Mouse (Mus musculus) midbrain, embryonic 15.5 days (tissue): ENCODE measurements around the gene Rnf167. TPM values are rescaled to one million over a fixed set of nuclear protein-coding genes. Genes with fewer than 3 reads are reported as not detected.

Experiments used
- ATAC-seq: fragments of 200-750 bp; cut with Nextera tagmentation; replicated peaks from 2 replicates; pipeline ENCODE4 v1.8.0; 2017; ENCODE audit warnings: moderate TSS enrichment
- H3K27ac ChIP-seq: fragments of 300-500 bp; sonication (generic); 2 replicates; pipeline ENCODE4 v1.5.1; 2015; ENCODE audit warnings: mild to moderate bottlenecking, inconsistent platforms
- H3K27me3 ChIP-seq: fragments of 300-500 bp; sonication (generic); replicated peaks from 2 replicates; pipeline ENCODE4 v1.6.1; 2015; ENCODE audit warnings: inconsistent platforms
- H3K36me3 ChIP-seq: fragments of 300-500 bp; sonication (generic); replicated peaks from 2 replicates; pipeline ENCODE4 v1.6.1; 2015; ENCODE audit warnings: inconsistent platforms
- H3K4me1 ChIP-seq: fragments of 300-500 bp; sonication (generic); 2 replicates; pipeline ENCODE4 v1.6.1; 2015; ENCODE audit warnings: inconsistent platforms
- H3K4me2 ChIP-seq: fragments of 300-500 bp; sonication (generic); 2 replicates; pipeline ENCODE4 v1.6.1; 2015; ENCODE audit warnings: inconsistent platforms, mild to moderate bottlenecking, moderate library complexity
- H3K4me3 ChIP-seq: fragments of 300-500 bp; sonication (generic); 2 replicates; pipeline ENCODE4 v1.5.1; 2015; ENCODE audit warnings: mild to moderate bottlenecking, inconsistent platforms
- H3K9ac ChIP-seq: fragments of 300-500 bp; sonication (generic); 2 replicates; pipeline ENCODE4 v1.6.1; 2015; ENCODE audit warnings: mild to moderate bottlenecking, inconsistent platforms
- H3K9me3 ChIP-seq: fragments of 300-500 bp; sonication (generic); 2 replicates; pipeline ENCODE4 v1.6.1; 2016; ENCODE audit warnings: inconsistent platforms
- WGBS: fragments of 180-500 bp; shearing (Covaris S2); methylation state at CpG from one replicate; pipeline ENCODE4 v1.1.7; 2015; ENCODE audit warnings: mixed read lengths; 5-methylcytosine and 5-hydroxymethylcytosine counted together
- polyA plus RNA-seq: library from polyadenylated mRNA; unstranded; fragments of >200 nt; fragmentation: Nextera tagmentation; extraction: Ambion mirVana; gene quantifications from 2 replicates; pipeline ENCODE4 v1.2.1, GENCODE M21; 2015

Gene Rnf167
- polyA plus RNA-seq, 1 experiment from 2014 or later, result 114 TPM

DNA sequence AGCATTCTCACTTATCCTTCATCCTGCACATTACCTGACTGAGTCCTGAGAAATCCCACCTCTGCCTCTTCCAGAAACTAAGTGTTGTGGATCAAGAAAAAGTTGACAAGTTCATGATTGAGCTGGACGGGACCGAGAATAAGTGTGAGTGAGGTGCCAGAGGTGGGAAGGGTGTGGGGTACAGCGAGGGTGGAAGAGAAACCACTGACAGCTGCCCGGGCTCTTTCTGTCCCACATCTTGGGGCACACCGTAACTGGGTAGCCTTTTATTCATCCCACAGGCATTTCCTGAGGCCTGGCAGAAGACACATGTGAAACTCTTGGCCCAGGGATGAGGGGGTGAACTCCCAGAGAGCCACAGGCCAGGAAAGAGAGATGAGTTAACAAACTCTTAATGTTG is 11.5 kb downstream of the Rnf167 start:
- no peak overlapping the region for H3K4me2 ChIP-seq
- no peak overlapping the region for H3K4me3 ChIP-seq
- no peak overlapping the region for H3K27ac ChIP-seq
- no peak overlapping the region for H3K9ac ChIP-seq
- ATAC-seq, result no peak
- H3K4me1 ChIP-seq, result peaks cover 17% of the 10 kb centered on the region
- no peaks in the 10 kb centered on the region for H3K9me3 ChIP-seq
- peaks cover 13% of the 10 kb centered on the region; the same call in 1 of the 2 replicates for H3K36me3 ChIP-seq
- WGBS, result 92% methylated on average over 5 of the region's 5 CpGs
- 0 out of 2 replicates have a peak, but pooled peaks cover 2% of the 10 kb centered on the region for H3K27me3 ChIP-seq

DNA sequence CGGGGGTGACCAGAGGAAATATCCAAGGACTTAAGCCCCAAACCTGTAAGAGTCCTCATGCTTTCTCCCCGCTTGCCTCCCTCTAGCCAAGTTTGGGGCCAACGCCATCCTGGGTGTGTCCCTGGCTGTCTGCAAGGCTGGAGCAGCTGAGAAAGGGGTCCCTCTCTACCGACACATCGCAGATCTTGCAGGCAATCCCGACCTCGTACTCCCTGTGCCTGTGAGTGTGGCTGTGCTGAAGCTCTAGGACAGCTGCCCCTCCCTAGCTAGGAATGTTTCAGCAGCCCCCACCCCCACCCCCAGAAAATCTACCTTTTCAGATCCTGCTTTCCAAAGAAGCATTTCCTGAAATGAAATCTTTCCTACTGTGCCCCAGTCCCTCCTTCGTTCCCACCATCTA is 11.9 kb downstream of the Rnf167 start:
- Histone ChIP-seq H3K9me3 (no peaks in the 10 kb centered on the region), H3K27ac (no peak overlapping the region), H3K27me3 (0 out of 2 replicates have a peak, but pooled peaks cover 2% of the 10 kb centered on the region), H3K4me1 (peaks cover 17% of the 10 kb centered on the region), H3K9ac (no peak overlapping the region), H3K4me2 (no peak overlapping the region), H3K36me3 (peaks cover 17% of the 10 kb centered on the region), H3K4me3 (no peak overlapping the region)
- ATAC-seq, result no peak
- whole genome bisulfite sequencing, result 82% methylated on average over 8 of the region's 8 CpGs

DNA sequence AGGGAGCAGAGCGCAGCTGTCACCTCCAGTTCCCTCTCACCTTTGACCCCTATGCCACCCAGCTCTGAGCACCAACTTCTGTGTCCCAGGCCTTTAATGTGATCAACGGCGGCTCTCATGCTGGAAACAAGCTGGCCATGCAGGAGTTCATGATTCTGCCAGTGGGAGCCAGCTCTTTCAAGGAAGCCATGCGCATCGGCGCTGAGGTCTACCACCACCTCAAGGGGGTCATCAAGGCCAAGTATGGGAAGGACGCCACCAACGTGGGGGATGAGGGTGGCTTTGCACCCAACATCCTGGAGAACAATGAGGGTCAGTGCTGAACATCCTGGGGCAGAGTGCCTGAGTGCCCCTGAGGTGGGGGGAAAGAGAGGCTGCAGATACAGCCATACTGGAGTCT is 13.5 kb downstream of the Rnf167 start:
- Histone ChIP-seq H3K27me3 (0 out of 2 replicates have a peak, but pooled peaks cover 2% of the 10 kb centered on the region), H3K9me3 (no peaks in the 10 kb centered on the region), H3K4me2 (no peak overlapping the region), H3K9ac (no peak overlapping the region), H3K4me3 (no peak overlapping the region), H3K36me3 (peaks cover 29% of the 10 kb centered on the region), H3K27ac (no peak overlapping the region), H3K4me1 (peaks cover 11% of the 10 kb centered on the region)
- 92% methylated on average over 8 of the region's 8 CpGs for WGBS
- no peak for ATAC-seq

DNA sequence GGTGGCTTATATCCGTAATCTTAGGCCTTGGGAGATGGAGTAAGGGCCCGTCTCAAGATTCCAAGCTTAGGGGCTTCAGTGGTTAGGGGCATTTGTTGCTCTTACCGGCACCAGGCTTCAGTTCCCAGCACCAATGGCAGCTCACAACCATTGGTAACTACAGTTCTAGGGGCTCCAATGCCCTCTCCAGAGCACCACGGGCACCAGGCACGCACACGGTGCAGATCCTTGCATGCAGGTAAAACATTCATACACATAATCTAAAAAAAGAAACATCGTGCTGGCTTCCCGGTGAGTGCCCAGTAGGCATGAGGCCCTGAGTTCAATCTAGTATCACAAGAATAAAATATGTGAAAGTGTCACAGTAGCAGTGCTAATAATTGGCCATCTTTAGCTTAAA is 16.1 kb downstream of the Rnf167 start:
- Histone ChIP-seq H3K36me3 (peaks cover 29% of the 10 kb centered on the region), H3K9ac (no peak overlapping the region), H3K27me3 (no peaks in the 10 kb centered on the region), H3K4me3 (no peak overlapping the region), H3K4me1 (peaks cover 12% of the 10 kb centered on the region), H3K27ac (no peak overlapping the region), H3K9me3 (no peaks in the 10 kb centered on the region), H3K4me2 (no peak overlapping the region)
- no peak for ATAC-seq
- 86% methylated on average over 8 of the region's 8 CpGs for WGBS

DNA sequence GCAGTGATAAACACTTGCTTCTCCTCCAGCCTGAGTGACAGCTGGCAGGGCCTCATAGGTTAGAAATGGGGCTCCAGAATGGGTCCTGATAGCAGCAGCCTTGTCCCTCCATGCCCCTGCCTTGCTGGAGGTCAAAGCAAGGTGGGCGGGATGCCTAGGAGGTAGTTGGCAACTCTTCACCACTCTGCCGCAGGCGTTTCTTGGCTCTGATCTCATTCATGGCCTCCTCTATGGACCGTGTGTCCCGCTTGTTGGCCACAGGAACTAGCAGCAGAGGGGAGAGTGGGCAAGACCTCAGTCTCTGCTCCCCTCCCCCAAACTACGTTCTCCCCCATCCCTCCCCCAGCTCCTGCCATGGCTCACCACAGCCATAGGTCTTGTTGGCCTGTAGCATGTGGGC is 16.9 kb downstream of the Rnf167 start:
- no peak overlapping the region for H3K4me3 ChIP-seq
- no peak overlapping the region for H3K27ac ChIP-seq
- peaks cover 15% of the 10 kb centered on the region for H3K4me1 ChIP-seq
- H3K27me3 ChIP-seq, result no peaks in the 10 kb centered on the region
- no peak overlapping the region for H3K4me2 ChIP-seq
- H3K9me3 ChIP-seq, result no peaks in the 10 kb centered on the region
- ATAC-seq, result no peak
- no peak overlapping the region for H3K9ac ChIP-seq
- peaks cover 29% of the 10 kb centered on the region for H3K36me3 ChIP-seq
- 92% methylated on average over 6 of the region's 6 CpGs for WGBS

DNA sequence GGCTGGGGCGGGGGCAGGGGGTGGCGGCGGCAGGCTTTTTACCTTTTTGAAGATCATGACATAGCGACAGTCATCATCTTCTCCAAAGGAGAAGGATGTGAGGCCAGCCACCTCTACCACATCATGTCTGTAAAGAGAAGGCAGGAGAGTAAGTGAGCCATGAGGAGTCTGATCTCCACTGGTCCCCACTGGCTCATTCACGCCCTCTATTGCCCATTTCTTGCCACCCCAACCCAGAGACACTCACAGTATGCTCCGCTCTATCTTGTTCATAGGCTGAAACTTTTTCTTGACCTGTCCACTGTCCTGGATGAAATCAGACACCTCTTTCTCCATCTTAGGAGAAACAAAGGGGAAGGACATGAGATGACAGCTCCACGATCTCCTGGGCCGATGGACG is 17.7 kb downstream of the Rnf167 start:
- WGBS, result 94% methylated on average over 9 of the region's 9 CpGs

DNA sequence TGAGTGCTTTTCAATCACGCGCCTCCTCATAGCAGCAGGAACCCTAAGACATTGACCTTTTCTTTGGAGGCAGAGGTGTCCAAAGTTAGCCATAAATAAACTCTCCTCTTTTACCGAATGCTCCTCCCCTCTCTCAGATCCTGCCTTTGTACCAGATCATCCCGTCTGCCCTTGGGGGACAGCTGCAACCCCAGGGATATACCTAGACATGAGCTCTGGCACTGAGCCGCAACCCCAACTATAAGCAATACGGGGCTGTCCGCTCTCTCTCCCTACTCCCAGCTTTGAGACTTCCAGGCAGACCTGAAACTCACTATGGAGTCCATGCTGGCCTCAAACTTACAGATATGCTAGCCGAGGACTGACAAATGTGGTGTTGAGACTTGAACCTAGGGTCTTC is 19.7 kb downstream of the Rnf167 start:
- H3K4me3 ChIP-seq, result no peak overlapping the region
- no peak overlapping the region for H3K9ac ChIP-seq
- WGBS, result 97% methylated on average over 8 of the region's 8 CpGs
- H3K4me2 ChIP-seq, result no peak overlapping the region
- no peaks in the 10 kb centered on the region for H3K27me3 ChIP-seq
- peaks cover 33% of the 10 kb centered on the region for H3K4me1 ChIP-seq
- peaks cover 29% of the 10 kb centered on the region for H3K36me3 ChIP-seq
- ATAC-seq, result no peak
- H3K27ac ChIP-seq, result no peak overlapping the region
- H3K9me3 ChIP-seq, result no peaks in the 10 kb centered on the region

More for the DNA sequence above, 17.7 kb downstream of the Rnf167 start:
- Histone ChIP-seq H3K9ac (no peak overlapping the region), H3K27ac (no peak overlapping the region), H3K4me2 (no peak overlapping the region), H3K4me1 (peaks cover 15% of the 10 kb centered on the region), H3K9me3 (no peaks in the 10 kb centered on the region), H3K36me3 (peaks cover 29% of the 10 kb centered on the region), H3K27me3 (no peaks in the 10 kb centered on the region), H3K4me3 (no peak overlapping the region)
- no peak for ATAC-seq

DNA sequence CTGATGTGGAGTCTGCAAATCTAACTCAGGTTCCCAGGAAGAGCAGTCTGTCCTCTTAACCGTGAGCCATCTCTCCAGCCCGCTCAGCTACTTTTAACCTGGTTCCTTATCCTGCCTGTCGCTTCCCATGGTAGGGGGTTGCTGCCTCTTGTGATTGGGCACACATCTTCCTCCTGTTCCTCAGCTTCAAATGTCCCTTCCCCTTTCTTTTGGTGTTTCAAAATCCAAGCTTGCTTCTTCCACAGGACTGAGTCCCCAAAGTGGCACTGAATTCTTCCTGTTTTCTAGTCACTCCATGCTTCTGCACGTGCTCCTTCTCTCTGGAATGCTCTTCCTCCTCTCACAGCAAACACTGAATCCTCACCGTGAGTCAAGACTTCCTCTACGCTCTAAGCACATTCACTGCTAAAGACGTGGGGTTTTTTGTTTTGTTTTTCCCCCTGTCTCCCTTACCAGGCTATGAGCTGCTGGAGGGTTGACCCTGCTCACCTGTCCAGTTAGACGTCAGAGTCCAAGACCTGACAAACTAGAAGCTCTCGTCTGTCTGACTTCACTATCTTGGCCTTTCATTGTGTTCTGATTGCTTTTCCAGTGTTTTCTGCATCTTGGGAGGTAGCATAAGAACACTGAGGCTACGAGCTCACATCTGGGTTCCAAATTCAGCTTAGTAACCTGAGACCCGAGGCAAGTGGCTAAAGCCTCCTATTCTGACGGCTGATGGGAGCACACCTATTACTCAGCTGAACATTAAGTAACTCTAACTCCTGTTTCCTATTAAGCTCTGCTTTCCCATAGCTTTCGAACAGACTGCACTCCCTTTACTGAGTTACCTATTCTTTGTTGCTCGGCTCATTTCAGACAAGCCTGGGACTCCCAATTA is 20.5 kb downstream of the Rnf167 start:
- no peak for ATAC-seq
- Histone ChIP-seq H3K4me1 (peaks cover 33% of the 10 kb centered on the region), H3K27me3 (no peaks in the 10 kb centered on the region), H3K9ac (peak overlapping the region; percentile 62; the same call in 1 of the 2 replicates), H3K27ac (peak overlapping the region; percentile 99), H3K4me2 (peak overlapping the region; percentile 90), H3K9me3 (no peaks in the 10 kb centered on the region), H3K4me3 (peak overlapping the region; percentile 70), H3K36me3 (peaks cover 24% of the 10 kb centered on the region)
- 77% methylated on average over 14 of the region's 14 CpGs for WGBS

DNA sequence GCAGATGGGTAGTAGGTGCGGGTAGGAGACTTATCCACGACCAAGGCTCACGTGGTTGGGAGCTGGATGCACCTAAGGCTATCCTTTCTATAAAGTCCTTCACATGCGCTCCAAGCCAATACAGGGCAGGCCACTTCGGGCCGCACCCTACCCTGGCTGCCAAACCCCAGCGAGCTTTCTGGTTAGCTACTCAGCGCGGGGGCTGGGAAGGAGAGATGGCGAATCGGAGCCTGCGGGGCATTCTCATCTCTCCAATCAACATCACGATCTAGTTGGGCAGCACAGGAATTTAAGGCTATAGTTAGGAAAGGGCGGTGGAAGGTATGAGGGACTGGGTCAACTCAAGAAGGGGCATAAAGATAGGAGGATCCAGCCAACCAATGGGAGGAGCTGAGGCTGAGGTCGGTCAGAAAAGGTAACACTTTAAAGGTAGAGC is 21.3 kb downstream of the Rnf167 start:
- peak overlapping the region; percentile 70 for H3K4me3 ChIP-seq
- WGBS, result under 1% methylated on average over 15 of the region's 15 CpGs
- peak overlapping the region; percentile 99 for H3K27ac ChIP-seq
- H3K4me2 ChIP-seq, result peak overlapping the region; percentile 90
- peak; percentile 47 for ATAC-seq
- H3K36me3 ChIP-seq, result peaks cover 17% of the 10 kb centered on the region
- peak overlapping the region; percentile 62 for H3K9ac ChIP-seq
- no peaks in the 10 kb centered on the region for H3K9me3 ChIP-seq
- H3K27me3 ChIP-seq, result no peaks in the 10 kb centered on the region
- H3K4me1 ChIP-seq, result peaks cover 33% of the 10 kb centered on the region

DNA sequence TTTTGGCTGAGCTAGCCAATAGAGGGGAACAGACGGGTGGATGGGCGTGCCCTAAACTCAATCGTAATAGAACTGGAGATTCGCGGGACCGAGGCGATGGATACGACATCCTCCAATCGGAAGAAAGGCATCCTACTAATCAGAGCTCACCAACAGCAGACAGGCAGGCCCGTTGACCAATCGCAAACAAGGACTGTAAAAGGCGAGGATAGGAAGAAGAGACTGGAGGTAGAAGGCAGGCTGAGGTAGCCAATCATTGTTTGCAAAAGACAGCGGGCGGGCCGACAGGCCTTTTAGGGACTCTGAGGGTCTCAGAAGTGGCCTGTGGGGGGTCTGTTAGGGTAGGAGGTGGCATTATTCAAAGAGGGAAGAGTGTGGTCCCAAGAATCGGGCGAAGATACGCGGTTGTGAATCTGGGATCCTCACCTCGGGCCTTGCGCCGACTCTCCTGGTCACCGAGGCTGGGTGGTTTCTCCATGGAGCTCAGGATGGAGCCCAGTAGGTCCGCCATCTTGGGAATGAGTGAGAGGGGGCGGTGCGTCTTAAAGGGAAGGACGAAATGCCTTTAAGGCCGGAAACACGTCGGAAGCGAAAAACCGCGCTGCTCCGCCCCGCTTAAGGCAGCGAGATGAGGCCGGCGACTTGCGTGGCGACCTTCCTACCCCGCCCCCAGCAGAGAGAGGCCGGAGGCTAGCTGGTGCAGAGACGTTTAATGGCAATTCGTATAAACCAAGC is 21.9 kb downstream of the Rnf167 start, which contains the start of gene Spag7:
Gene Spag7 (minus strand): TSS at position 646 of the 735 bp plus-strand sequence.
- no peaks in the 10 kb centered on the region for H3K9me3 ChIP-seq
- ATAC-seq, result peak; percentile 96
- WGBS, result under 1% methylated on average over 44 of the region's 44 CpGs

DNA sequence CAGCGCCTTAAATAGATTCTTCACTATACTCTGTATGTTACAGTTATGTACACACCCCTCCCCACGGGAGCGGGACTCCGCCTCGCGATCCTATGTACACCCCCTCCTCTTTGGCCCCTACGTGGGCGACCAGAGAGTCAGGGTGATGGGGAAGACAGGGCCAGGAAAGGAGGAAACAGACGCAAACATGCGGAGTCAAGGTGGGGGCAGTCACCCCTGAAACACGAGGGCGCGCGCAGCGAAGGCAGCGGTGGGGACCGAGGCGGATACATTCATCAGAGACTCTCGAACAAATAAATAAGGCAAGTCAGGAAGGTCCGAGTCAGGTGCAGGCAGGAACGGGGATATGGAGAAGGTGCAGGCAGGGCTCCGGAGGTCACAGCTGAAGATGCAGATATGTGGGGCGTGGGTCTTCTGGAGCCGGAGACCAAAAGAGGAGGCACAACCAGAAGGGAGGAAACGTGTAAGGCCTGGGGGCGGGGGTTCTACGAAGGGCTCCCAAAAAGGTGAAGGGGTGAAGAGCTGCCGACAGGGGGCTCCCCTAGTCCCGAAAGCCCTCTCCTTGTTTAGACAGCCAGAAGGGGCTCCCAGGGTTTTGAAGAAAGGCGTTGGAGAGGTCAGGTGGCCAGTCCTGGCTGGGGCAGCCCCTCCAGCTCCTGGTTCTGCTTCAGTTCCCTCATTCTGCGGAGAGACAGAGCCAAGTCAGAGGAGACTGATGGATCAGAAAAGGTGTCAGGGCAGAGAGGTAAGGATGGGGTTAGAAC is 22.7 kb downstream of the Rnf167 start:
- under 1% methylated on average over 31 of the region's 31 CpGs for WGBS
- Histone ChIP-seq H3K9ac (peak overlapping the region; percentile 76), H3K27me3 (no peaks in the 10 kb centered on the region), H3K9me3 (no peaks in the 10 kb centered on the region), H3K4me1 (peaks cover 33% of the 10 kb centered on the region), H3K36me3 (peaks cover 14% of the 10 kb centered on the region; the same call in 1 of the 2 replicates), H3K4me3 (peak overlapping the region; percentile 70), H3K4me2 (peak overlapping the region; percentile 90), H3K27ac (peak overlapping the region; percentile 99)
- peak; percentile 49 for ATAC-seq

More for the DNA sequence above, 21.9 kb downstream of the Rnf167 start, which contains the start of gene Spag7:
- peak within 1 kb of the TSS; percentile 70 for H3K4me3 ChIP-seq
- H3K27ac ChIP-seq, result peak within 1 kb of the TSS; percentile 99
- H3K9ac ChIP-seq, result peak within 1 kb of the TSS; percentile 76
- H3K4me2 ChIP-seq, result peak within 1 kb of the TSS; percentile 90
- no peaks in the 10 kb centered on the region for H3K27me3 ChIP-seq
- H3K4me1 ChIP-seq, result peaks cover 33% of the 10 kb centered on the region
- H3K36me3 ChIP-seq, result peaks cover 16% of the 10 kb centered on the region
